Mouse (Mus musculus): ENCODE measurements around the gene Echdc2.

- TF ChIP-seq CTCF (conservative IDR thresholded peaks at IDR 0.05 in 1 of 2, IDR thresholded peaks at IDR 0.05 in 1 of 2; ENCODE audit: low read depth in 2 of 2, low read length in 2 of 2): no peak
- TF ChIP-seq ZNF384 (IDR thresholded peaks at IDR 0.05; ENCODE audit: low read depth, low read length): no peak
- no peak for TF ChIP-seq ZC3H11A (IDR thresholded peaks at IDR 0.05; ENCODE audit: low read depth, low read length)
Observed at GRCm38 (mm10) chr4:108182278-108182677, 17.0 kb downstream of the Echdc2 start.

Measured in CH12.LX (cell line).